Mouse (Mus musculus): ENCODE measurements around the gene Rnf7.

- no peak for TF ChIP-seq TAL1 (conservative IDR thresholded peaks at IDR 0.05; ENCODE audit: low read depth, low read length)
- no peak for TF ChIP-seq CTCF (IDR thresholded peaks at IDR 0.05; ENCODE audit: low read depth, low read length)
- TF ChIP-seq GATA1 (IDR thresholded peaks at IDR 0.05; ENCODE audit: borderline replicate concordance, low read length) = no peak
- TF ChIP-seq POLR2AphosphoS5 (IDR thresholded peaks at IDR 0.05; ENCODE audit: insufficient replicate concordance, low read depth, low read length) = no peak
- no peak for TF ChIP-seq GATA2 (IDR thresholded peaks at IDR 0.05; ENCODE audit: borderline replicate concordance, low read depth, low read length)
Observed at GRCm38 (mm10) chr9:96506011-96506498, 27.6 kb upstream of the Rnf7 start.

Data from G1E (cell line).